Mouse (Mus musculus) stomach, embryonic 14.5 days (tissue): Measurements from ENCODE around the gene Eln. TPM values are rescaled to one million over a fixed set of nuclear protein-coding genes. Genes with fewer than 3 reads are reported as not detected.

Experiments
- ATAC-seq: fragments of 200-750 bp; cut with Nextera tagmentation; 2 replicates; pipeline ENCODE4 v1.8.0; 2017; ENCODE audit warnings: low read depth, moderate TSS enrichment; ENCODE audit not compliant: insufficient number of reproducible peaks, insufficient read depth, low FRiP score
- H3K27ac ChIP-seq: fragments of 300-500 bp; sonication (generic); 2 replicates; pipeline ENCODE4 v1.5.1; 2014; ENCODE audit warnings: mild to moderate bottlenecking, low read length, moderate library complexity, mixed read lengths
- H3K27me3 ChIP-seq: fragments of 300-500 bp; sonication (generic); 2 replicates; pipeline ENCODE4 v1.6.1; 2014; ENCODE audit warnings: low read length, control low read depth, mixed read lengths; ENCODE audit not compliant: control insufficient read depth, insufficient read depth
- H3K36me3 ChIP-seq: fragments of 300-500 bp; sonication (generic); 2 replicates; pipeline ENCODE4 v1.6.1; 2014; ENCODE audit warnings: mild to moderate bottlenecking, control low read depth, low read length, moderate library complexity, mixed read lengths; ENCODE audit not compliant: control insufficient read depth, insufficient read depth
- H3K4me1 ChIP-seq: fragments of 300-500 bp; sonication (generic); 2 replicates; pipeline ENCODE4 v1.6.1; 2014; ENCODE audit warnings: low read length, control low read depth, mixed read lengths; ENCODE audit not compliant: control insufficient read depth, insufficient read depth
- H3K4me2 ChIP-seq: fragments of 300-500 bp; sonication (generic); replicated peaks from 2 replicates; pipeline ENCODE4 v1.6.1; 2014; ENCODE audit warnings: low read depth, low read length, control low read depth
- H3K4me3 ChIP-seq: fragments of 300-500 bp; sonication (generic); 2 replicates; pipeline ENCODE4 v1.5.1; 2014; ENCODE audit warnings: low read depth, low read length, control low read depth
- H3K9ac ChIP-seq: fragments of 300-500 bp; sonication (generic); replicated peaks from 2 replicates; pipeline ENCODE4 v1.6.1; 2014; ENCODE audit warnings: low read depth, mild to moderate bottlenecking, control low read depth, low read length, moderate library complexity, mixed read lengths
- H3K9me3 ChIP-seq: fragments of 300-500 bp; sonication (generic); 2 replicates; pipeline ENCODE4 v1.6.1; 2016; ENCODE audit warnings: low read depth, low read length, control low read depth; ENCODE audit not compliant: control insufficient read depth
- WGBS: fragments of 180-500 bp; shearing (Covaris S2); extraction: QIAGEN DNeasy Blood & Tissue Kit; methylation state at CpG from one replicate; pipeline ENCODE4 v1.1.7; 2014; 5-methylcytosine and 5-hydroxymethylcytosine counted together
- polyA plus RNA-seq: library from polyadenylated mRNA; unstranded; fragments of >200 nt; fragmentation: Nextera tagmentation; extraction: Ambion mirVana; gene quantifications from 2 replicates; pipeline ENCODE4 v1.2.1, GENCODE M21; 2014

Eln gene
- polyA plus RNA-seq: 48.3 and 54.9 TPM in 2 replicates

DNA sequence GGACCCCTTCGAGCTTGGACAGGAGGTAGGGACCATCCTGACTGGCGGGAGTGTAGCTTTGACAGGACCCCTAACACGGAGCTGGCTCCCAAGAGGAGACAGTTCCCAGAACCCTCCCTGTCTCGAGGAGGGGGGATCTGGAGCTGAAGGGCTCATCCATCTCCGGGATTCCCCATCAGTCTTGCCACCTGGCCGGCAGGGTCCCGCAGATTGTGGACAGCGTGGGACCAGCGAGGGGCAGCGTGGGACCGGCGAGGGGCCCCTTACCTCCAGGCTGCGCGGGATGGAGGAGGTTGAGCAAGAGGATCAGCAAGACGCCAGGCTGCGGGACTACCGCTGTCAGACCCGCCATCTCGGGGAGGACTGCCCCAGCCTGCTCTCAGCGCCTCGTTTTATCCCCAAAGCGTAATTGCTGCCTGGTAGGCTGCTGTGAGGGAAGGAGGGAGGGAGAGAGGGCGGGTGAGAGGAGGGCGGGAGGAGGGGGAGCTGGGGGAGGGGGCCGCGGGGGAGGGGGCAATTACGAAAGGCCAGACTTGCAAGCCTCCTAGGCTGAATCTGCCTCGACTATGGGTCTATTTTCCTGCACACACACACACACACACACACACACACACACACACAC is at the start of gene Eln:
Gene Eln, minus strand, starts transcription at position 434 of the 622 bp plus-strand sequence.
- Histone ChIP-seq H3K36me3 (no peaks in the 10 kb centered on the region), H3K27me3 (no peaks in the 10 kb centered on the region), H3K9ac (peak within 1 kb of the TSS; percentile 38), H3K4me1 (peaks cover 17% of the 10 kb centered on the region), H3K4me3 (peak within 1 kb of the TSS; percentile 45), H3K4me2 (peak within 1 kb of the TSS; percentile 70), H3K27ac (peak within 1 kb of the TSS; percentile 85), H3K9me3 (no peaks in the 10 kb centered on the region)
- 1% methylated on average over 24 of the region's 28 CpGs for WGBS
- ATAC-seq: peak; percentile 68

DNA sequence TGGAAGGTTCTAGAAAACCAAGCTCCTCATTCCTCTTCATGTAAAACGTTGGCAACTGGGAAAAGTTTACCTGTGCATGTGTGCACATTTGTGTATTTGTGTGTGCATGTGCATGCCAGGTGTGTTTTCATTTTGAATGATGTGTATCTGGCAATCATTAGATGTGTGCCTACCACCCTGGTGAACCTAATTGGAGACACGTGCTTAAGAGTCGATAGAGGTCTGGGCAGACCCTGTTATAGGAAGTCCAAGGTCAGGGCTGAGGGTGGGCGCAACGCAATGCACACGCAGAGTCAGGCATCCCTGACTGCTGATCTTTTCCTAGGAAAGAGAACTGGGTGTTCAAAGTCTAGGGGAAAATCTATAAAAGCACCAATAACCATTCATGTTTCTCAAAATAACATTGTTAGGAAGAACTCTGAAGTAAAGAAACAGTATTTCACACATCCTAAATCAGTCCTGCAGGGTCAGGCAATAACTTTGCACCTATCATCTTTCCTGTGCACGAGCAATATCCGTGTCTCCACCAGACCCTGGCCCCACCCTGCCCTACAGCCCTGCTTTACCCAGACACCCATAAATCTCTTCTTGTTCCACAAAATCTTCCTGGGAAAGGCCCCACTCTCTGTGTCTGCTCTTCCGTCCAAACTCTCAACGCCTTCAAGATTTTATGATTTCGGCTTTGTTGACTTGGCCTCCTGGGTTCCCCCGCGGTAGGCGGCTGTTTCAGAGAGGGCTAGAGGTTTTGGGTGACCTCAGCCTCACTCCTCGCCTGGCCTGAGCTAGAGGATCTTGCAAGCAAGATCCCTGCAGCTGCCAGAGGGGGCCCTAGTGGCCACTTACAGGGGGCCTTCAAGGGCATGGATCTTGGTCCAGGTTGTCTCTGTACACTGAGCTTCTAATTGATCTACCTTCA is 43.2 kb upstream of the Eln start:
- WGBS: 72% methylated on average over 15 of the region's 15 CpGs
- H3K9me3 ChIP-seq: no peaks in the 10 kb centered on the region
- H3K4me3 ChIP-seq: no peak overlapping the region
- H3K36me3 ChIP-seq: no peaks in the 10 kb centered on the region
- no peak overlapping the region for H3K4me2 ChIP-seq
- H3K9ac ChIP-seq: no peak overlapping the region
- no peaks in the 10 kb centered on the region for H3K27me3 ChIP-seq
- ATAC-seq: no peak
- H3K4me1 ChIP-seq: peaks cover 11% of the 10 kb centered on the region
- no peak overlapping the region for H3K27ac ChIP-seq

DNA sequence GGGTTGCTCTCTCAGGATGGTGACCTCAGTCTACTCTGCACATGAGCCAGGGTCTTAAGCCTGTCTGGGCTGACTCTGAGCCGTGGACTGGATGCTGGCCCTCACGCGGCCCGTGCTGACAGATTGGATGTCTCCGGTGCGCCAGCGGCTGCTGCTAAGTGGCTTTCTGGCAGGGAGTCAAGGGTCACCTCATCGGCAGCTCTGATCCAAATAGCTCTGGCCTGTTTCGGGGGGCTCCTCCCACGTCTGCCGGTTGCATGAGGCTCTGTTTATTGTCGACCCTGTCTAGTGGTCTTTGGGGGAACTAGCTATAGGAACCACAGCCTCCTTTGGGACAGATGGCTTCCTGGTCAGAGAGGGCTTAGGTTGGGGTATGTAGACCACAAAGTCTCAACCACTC is 41.1 kb upstream of the Eln start:
- peak; percentile 66; the same call in 1 of the 2 replicates for ATAC-seq
- H3K4me1 ChIP-seq: peaks cover 11% of the 10 kb centered on the region
- no peak overlapping the region for H3K4me3 ChIP-seq
- H3K9me3 ChIP-seq: no peaks in the 10 kb centered on the region
- H3K27me3 ChIP-seq: no peaks in the 10 kb centered on the region
- peak overlapping the region; percentile 58; the same call in 1 of the 2 replicates for H3K27ac ChIP-seq
- H3K36me3 ChIP-seq: no peaks in the 10 kb centered on the region
- 25% methylated on average over 12 of the region's 12 CpGs for WGBS
- H3K9ac ChIP-seq: no peak overlapping the region
- no peak overlapping the region for H3K4me2 ChIP-seq

DNA sequence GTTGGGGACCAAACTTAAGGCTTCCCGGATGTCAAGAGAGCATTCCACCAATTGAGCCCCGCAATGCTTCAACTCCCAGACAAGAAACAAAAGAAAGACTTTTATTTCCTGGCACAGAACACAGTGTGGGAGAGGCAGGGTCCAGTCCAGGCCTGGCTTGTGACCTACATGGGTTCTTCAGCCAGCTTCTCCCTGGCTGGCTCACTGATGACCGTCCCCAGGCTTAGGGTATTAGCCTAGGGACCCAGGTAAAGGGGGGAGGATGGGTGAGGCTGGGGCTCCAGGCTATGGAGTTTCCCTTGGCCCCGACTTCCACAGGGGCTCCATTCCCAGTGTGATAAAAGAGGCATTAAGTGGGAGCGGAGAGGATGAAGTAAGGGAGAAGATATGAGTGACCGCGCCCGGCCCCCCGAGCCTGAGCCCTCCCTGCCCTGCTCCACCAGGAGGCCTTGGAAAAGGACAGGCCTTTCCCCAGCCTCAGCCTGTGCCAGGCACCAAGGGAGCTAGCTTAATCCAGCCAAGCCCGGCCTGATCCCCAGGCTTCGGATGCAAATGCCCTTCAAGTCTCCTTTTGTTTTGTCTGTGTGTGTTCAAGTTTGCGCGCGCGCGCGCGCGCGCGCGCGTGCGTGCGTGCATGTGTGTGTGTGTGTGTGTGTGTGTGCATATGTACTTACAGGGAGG is 38.7 kb upstream of the Eln start:
- no peak for ATAC-seq
- H3K27ac ChIP-seq: no peak overlapping the region
- H3K27me3 ChIP-seq: no peaks in the 10 kb centered on the region
- H3K36me3 ChIP-seq: no peaks in the 10 kb centered on the region
- WGBS: 65% methylated on average over 25 of the region's 25 CpGs
- peaks cover 11% of the 10 kb centered on the region for H3K4me1 ChIP-seq
- no peak overlapping the region for H3K4me2 ChIP-seq
- no peak overlapping the region for H3K4me3 ChIP-seq
- no peaks in the 10 kb centered on the region for H3K9me3 ChIP-seq
- H3K9ac ChIP-seq: no peak overlapping the region

DNA sequence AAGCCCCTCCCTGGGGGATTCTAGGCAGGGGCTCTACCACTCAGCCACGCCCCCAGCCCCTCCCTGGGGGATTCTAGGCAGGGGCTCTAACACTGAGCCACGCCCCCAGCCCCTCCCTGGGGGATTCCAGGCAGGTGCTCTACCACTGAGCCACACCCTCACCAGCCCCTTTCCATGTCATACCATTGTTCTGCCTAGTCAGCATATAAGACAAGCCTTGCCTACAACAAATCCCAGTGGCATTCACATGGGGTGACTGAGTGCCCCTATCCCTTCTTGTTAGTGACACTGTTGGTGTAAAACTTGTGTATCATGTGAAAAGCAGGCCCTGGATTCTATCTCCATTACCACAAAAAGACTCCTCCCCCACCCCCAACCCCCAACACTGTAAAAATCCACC is 36.7 kb upstream of the Eln start:
- H3K27ac ChIP-seq: no peak overlapping the region
- no peaks in the 10 kb centered on the region for H3K36me3 ChIP-seq
- H3K27me3 ChIP-seq: no peaks in the 10 kb centered on the region
- H3K4me3 ChIP-seq: no peak overlapping the region
- no peak overlapping the region for H3K9ac ChIP-seq
- ATAC-seq: no peak
- no peaks in the 10 kb centered on the region for H3K9me3 ChIP-seq
- H3K4me2 ChIP-seq: no peak overlapping the region
- WGBS: 62% methylated on average over 2 of the region's 2 CpGs
- H3K4me1 ChIP-seq: peaks cover 11% of the 10 kb centered on the region

DNA sequence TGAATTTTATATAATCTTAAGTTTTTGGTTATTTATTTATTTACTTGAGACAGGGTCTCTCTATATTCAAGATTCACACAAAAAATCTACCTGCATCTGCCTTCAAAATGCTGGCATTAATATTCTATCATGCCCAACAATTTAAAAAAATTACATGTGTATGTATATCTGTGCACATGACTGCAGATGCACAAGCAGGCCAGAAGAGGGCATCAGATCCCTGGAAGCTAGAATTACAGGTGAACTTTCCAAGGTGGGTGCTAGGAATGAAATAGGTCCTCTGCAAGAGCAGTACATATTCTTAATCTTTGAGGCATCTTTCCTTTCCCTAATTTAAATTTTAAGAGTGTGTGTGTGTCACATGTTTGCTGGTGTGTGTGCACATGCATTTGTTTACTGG is 33.8 kb upstream of the Eln start:
- H3K9me3 ChIP-seq: no peaks in the 10 kb centered on the region
- H3K4me2 ChIP-seq: no peak overlapping the region
- H3K4me3 ChIP-seq: no peak overlapping the region
- no peaks in the 10 kb centered on the region for H3K36me3 ChIP-seq
- H3K27me3 ChIP-seq: no peaks in the 10 kb centered on the region
- no peak overlapping the region for H3K9ac ChIP-seq
- H3K4me1 ChIP-seq: 0 out of 2 replicates have a peak, but pooled peaks cover 5% of the 10 kb centered on the region
- ATAC-seq: no peak
- H3K27ac ChIP-seq: no peak overlapping the region

DNA sequence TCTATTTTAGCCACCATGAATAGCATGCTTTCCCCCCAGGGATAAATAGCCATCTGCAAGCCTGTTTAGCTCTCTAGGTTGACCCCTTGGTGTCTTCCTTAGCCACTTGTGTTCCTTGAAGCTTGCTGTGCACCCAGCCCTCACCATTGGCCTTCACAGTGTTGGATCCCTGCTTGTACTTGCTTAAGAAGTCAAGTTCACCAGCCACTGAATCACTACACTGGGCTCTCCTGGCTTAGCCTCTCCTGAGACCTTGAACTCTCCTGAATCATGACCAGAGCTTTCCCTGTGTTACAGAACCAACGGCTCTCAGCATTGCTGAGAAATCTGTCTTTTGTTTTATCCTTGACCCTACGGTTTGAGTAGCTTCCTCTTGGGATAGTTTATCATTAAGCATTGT is 33.0 kb upstream of the Eln start:
- no peaks in the 10 kb centered on the region for H3K36me3 ChIP-seq
- H3K27me3 ChIP-seq: no peaks in the 10 kb centered on the region
- ATAC-seq: no peak
- no peak overlapping the region for H3K4me3 ChIP-seq
- no peak overlapping the region for H3K4me2 ChIP-seq
- WGBS: 64% methylated on average over 2 of the region's 2 CpGs
- no peaks in the 10 kb centered on the region for H3K4me1 ChIP-seq
- no peaks in the 10 kb centered on the region for H3K9me3 ChIP-seq
- no peak overlapping the region for H3K27ac ChIP-seq
- no peak overlapping the region for H3K9ac ChIP-seq

DNA sequence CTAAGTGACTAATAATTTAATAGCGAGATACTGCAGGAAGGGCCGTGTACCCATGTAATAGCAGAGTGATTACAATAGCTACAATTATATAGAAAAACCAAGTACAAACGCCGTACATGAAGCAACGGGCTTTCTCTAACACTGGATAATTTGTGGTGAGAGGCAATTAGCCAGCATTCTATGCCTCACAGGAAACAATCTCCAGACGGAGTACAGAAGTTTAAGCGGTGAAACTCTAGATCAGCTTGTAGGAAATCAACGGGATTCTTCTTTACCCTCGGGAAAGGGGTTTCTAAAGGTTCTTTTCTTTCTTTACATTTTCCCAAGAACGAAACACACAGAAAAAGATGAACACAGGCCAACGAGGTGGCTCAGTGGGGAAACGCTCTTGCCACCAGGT is 29.4 kb upstream of the Eln start:
- Histone ChIP-seq H3K9ac (no peak overlapping the region), H3K27ac (no peak overlapping the region), H3K27me3 (no peaks in the 10 kb centered on the region), H3K4me1 (peaks cover 1% of the 10 kb centered on the region; the same call in 1 of the 2 replicates), H3K9me3 (no peaks in the 10 kb centered on the region), H3K4me3 (no peak overlapping the region), H3K4me2 (no peak overlapping the region), H3K36me3 (no peaks in the 10 kb centered on the region)
- WGBS: 80% methylated on average over 12 of the region's 12 CpGs
- no peak for ATAC-seq
